Mouse (Mus musculus): ENCODE results near the gene Fancd2os.

- TF ChIP-seq MAX (IDR thresholded peaks at IDR 0.05; ENCODE audit: low read length), result no peak
- TF ChIP-seq CHD2 (IDR thresholded peaks at IDR 0.05; ENCODE audit: low read length), result no peak
- TF ChIP-seq CTCF (IDR thresholded peaks at IDR 0.05 in 2 of 3, conservative IDR thresholded peaks at IDR 0.05 in 1 of 3; ENCODE audit: control insufficient read depth in 1 of 3, insufficient read depth in 1 of 3, low read depth in 2 of 3, low read length in 3 of 3, poor library complexity in 1 of 3, severe bottlenecking in 1 of 3), result no peak
- no peak for TF ChIP-seq ZNF384 (IDR thresholded peaks at IDR 0.05; ENCODE audit: low read depth, low read length)
- no peak for TF ChIP-seq EP300 (IDR thresholded peaks at IDR 0.05; ENCODE audit: low read depth in 1 of 2, low read length in 2 of 2)
- TF ChIP-seq ETS1 (IDR thresholded peaks at IDR 0.05; ENCODE audit: low read depth, low read length), result no peak
- TF ChIP-seq TAL1 (IDR thresholded peaks at IDR 0.05; ENCODE audit: low read length), result no peak
- TF ChIP-seq BHLHE40 (IDR thresholded peaks at IDR 0.05; ENCODE audit: borderline replicate concordance, low read depth, low read length), result no peak
- no peak for TF ChIP-seq ZC3H11A (IDR thresholded peaks at IDR 0.05; ENCODE audit: low read depth, low read length)
- no peak for TF ChIP-seq ELF1 (IDR thresholded peaks at IDR 0.05; ENCODE audit: low read depth, low read length)
- TF ChIP-seq SMC3 (IDR thresholded peaks at IDR 0.05; ENCODE audit: low read depth, low read length), result no peak
Observed at GRCm38 (mm10) chr6:113614997-113615396, 14.5 kb upstream of the Fancd2os start.

All from MEL (cell line).